Mouse (Mus musculus) cerebellum, adult 9-10 months (tissue): ENCODE measurements around the gene Lipa.

ENCODE experiments used
- DNase-seq: peaks from one replicate; pipeline ENCODE4 v3.0.0; 2022

Gene Lipa

GRCm38 (mm10) chr19:34526941-34527682 lies at the start of gene Lipa:
Gene Lipa, minus strand, starts transcription at chr19:34527474.
- DNase-seq: peak; percentile 96

GRCm38 (mm10) chr19:34573650-34574049 lies 46.4 kb upstream of the Lipa start:
- DNase-seq: no peak

- no peak for DNase-seq
These were observed 43.8 kb upstream of the Lipa start for GRCm38 (mm10) chr19:34571080-34571479.

- DNase-seq: no peak
These were observed 42.7 kb upstream of the Lipa start for GRCm38 (mm10) chr19:34569896-34570476.

GRCm38 (mm10) chr19:34568988-34569895 lies 42.0 kb upstream of the Lipa start:
- no peak for DNase-seq

- no peak for DNase-seq
These were observed 39.0 kb upstream of the Lipa start for GRCm38 (mm10) chr19:34566178-34566784.

GRCm38 (mm10) chr19:34562556-34562955 lies 35.3 kb upstream of the Lipa start:
- DNase-seq: no peak

GRCm38 (mm10) chr19:34556621-34557020 lies 29.3 kb upstream of the Lipa start:
- DNase-seq: no peak

- DNase-seq: no peak
These were observed 26.8 kb upstream of the Lipa start for GRCm38 (mm10) chr19:34554061-34554460.

GRCm38 (mm10) chr19:34553522-34553921 lies 26.2 kb upstream of the Lipa start:
- DNase-seq: no peak

- DNase-seq: no peak
These were observed 25.7 kb upstream of the Lipa start for GRCm38 (mm10) chr19:34553021-34553420.

GRCm38 (mm10) chr19:34551981-34552380 lies 24.7 kb upstream of the Lipa start:
- DNase-seq: no peak

- peak; percentile 55 for DNase-seq
These were observed 23.4 kb upstream of the Lipa start, which contains the start of gene Ifit2 for GRCm38 (mm10) chr19:34550534-34551223. Gene Ifit2, plus strand, starts transcription at chr19:34550694.

- DNase-seq: no peak
These were observed 22.9 kb upstream of the Lipa start for GRCm38 (mm10) chr19:34550205-34550533.

- peak; percentile 49 for DNase-seq
These were observed 20.7 kb upstream of the Lipa start for GRCm38 (mm10) chr19:34547976-34548375.

GRCm38 (mm10) chr19:34546211-34546610 lies 18.9 kb upstream of the Lipa start:
- DNase-seq: no peak

- DNase-seq: no peak
These were observed 12.1 kb upstream of the Lipa start for GRCm38 (mm10) chr19:34539422-34539821.

GRCm38 (mm10) chr19:34532061-34532751 lies 4.9 kb upstream of the Lipa start:
- DNase-seq: no peak

GRCm38 (mm10) chr19:34526321-34526923 lies 852 bp downstream of the Lipa start:
- DNase-seq: no peak

GRCm38 (mm10) chr19:34524646-34525045 lies 2.6 kb downstream of the Lipa start:
- DNase-seq: no peak

GRCm38 (mm10) chr19:34523106-34523725 lies 4.1 kb downstream of the Lipa start:
- no peak for DNase-seq
